Mouse (Mus musculus) stomach, postnatal 0 days (tissue): ENCODE measurements around the gene Sdk2. TPM values are rescaled to one million over a fixed set of nuclear protein-coding genes. Genes with fewer than 3 reads are reported as not detected.
A peak's percentile ranks its signal among the peaks of the same experiment; 100 is the strongest.

Experiments used
- ATAC-seq: fragments of 200-750 bp; cut with Nextera tagmentation; 2 replicates; pipeline ENCODE4 v1.8.0; 2017; ENCODE audit not compliant: low FRiP score, low TSS enrichment
- DNase-seq: peaks from one replicate; pipeline ENCODE4 v3.0.0-alpha.2; 2016; ENCODE audit warnings: low spot score
- H3K27ac ChIP-seq: fragments of 300-500 bp; sonication (generic); replicated peaks from 2 replicates; pipeline ENCODE4 v1.5.1; 2014; ENCODE audit warnings: mild to moderate bottlenecking, control low read depth
- H3K27me3 ChIP-seq: fragments of 300-500 bp; sonication (generic); 2 replicates; pipeline ENCODE4 v1.6.1; 2014; ENCODE audit warnings: low read length; ENCODE audit not compliant: control insufficient read depth, insufficient read depth
- H3K36me3 ChIP-seq: fragments of 300-500 bp; sonication (generic); 2 replicates; pipeline ENCODE4 v1.6.1; 2014; ENCODE audit warnings: low read length, mixed read lengths; ENCODE audit not compliant: control insufficient read depth, insufficient read depth
- H3K4me1 ChIP-seq: fragments of 300-500 bp; sonication (generic); replicated peaks from 2 replicates; pipeline ENCODE4 v1.6.1; 2014; ENCODE audit warnings: antibody characterized with exemption; ENCODE audit not compliant: control insufficient read depth, insufficient read depth
- H3K4me2 ChIP-seq: fragments of 300-500 bp; sonication (generic); replicated peaks from 2 replicates; pipeline ENCODE4 v1.6.1; 2014; ENCODE audit warnings: low read depth, mild to moderate bottlenecking, control low read depth, moderate library complexity
- H3K4me3 ChIP-seq: fragments of 300-500 bp; sonication (generic); 2 replicates; pipeline ENCODE4 v1.5.1; 2014; ENCODE audit warnings: low read depth, low read length, control low read depth
- H3K9ac ChIP-seq: fragments of 300-500 bp; sonication (generic); 2 replicates; pipeline ENCODE4 v1.6.1; 2014; ENCODE audit warnings: mild to moderate bottlenecking, low read length, control low read depth, mixed read lengths
- H3K9me3 ChIP-seq: fragments of 300-500 bp; sonication (generic); 2 replicates; pipeline ENCODE4 v1.6.1; 2016; ENCODE audit warnings: low read length; ENCODE audit not compliant: control insufficient read depth
- CTCF ChIP-seq: IDR thresholded peaks from 2 replicates; pipeline ENCODE4 v1.5.1; 2016; ENCODE audit warnings: antibody characterized with exemption, low read depth, mild to moderate bottlenecking, moderate library complexity
- EP300 ChIP-seq: optimal IDR thresholded peaks from 2 replicates; pipeline ENCODE3; 2016; ENCODE audit warnings: antibody characterized with exemption
- WGBS: fragments of 180-500 bp; shearing (Covaris S2); extraction: QIAGEN DNeasy Blood & Tissue Kit; methylation state at CpG from one replicate; pipeline ENCODE4 v1.1.7; 2014; 5-methylcytosine and 5-hydroxymethylcytosine counted together
- polyA plus RNA-seq: library from polyadenylated mRNA; unstranded; fragments of >200 nt; fragmentation: Nextera tagmentation; extraction: Ambion mirVana; gene quantifications from 2 replicates; pipeline ENCODE4 v1.2.1, GENCODE M21; 2015

The Sdk2 gene
- polyA plus RNA-seq, 1 experiment from 2014 or later, result 0.45 TPM

DNA sequence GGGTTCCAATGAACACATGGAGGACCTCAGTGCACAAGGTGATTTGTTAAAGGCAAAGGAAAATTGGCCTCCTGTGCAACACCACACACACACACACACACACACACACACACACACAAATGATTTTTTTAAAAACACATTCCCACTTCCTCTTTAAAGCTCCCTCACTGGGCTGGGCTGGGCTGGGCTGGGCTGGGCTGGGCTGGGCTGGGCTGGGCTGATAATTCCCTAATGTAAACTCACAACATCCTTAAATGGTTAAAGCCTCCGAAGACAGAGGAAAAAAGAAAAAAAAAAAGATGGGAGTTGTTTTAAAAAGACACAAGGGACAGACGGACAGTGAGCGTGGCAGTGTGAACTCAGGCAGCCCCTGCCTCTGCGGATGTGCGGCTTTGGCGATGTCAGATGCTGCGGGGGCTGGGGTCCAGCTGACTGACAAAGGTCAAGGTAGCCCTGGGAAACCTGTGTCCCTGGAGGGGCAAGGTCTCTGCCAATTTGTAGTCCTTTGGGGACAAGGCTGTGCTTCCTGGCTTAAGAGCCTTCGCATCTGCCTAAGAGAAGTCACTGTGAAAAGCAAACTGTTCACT lies 288.9 kb downstream of the Sdk2 start:
- Histone ChIP-seq H3K27me3 (no peaks in the 10 kb centered on the region), H3K4me2 (no peak overlapping the region), H3K9ac (no peak overlapping the region; the same call in 1 of the 2 replicates), H3K36me3 (no peaks in the 10 kb centered on the region), H3K4me1 (peaks cover 9% of the 10 kb centered on the region), H3K9me3 (no peaks in the 10 kb centered on the region), H3K27ac (peak overlapping the region; percentile 45; the same call in 1 of the 2 replicates), H3K4me3 (no peak overlapping the region)
- WGBS, result 41% methylated on average over 8 of the region's 8 CpGs
- DNase-seq, result peak; percentile 54
- TF ChIP-seq EP300 (no peak), CTCF (no peak)
- ATAC-seq, result peak; percentile 74

DNA sequence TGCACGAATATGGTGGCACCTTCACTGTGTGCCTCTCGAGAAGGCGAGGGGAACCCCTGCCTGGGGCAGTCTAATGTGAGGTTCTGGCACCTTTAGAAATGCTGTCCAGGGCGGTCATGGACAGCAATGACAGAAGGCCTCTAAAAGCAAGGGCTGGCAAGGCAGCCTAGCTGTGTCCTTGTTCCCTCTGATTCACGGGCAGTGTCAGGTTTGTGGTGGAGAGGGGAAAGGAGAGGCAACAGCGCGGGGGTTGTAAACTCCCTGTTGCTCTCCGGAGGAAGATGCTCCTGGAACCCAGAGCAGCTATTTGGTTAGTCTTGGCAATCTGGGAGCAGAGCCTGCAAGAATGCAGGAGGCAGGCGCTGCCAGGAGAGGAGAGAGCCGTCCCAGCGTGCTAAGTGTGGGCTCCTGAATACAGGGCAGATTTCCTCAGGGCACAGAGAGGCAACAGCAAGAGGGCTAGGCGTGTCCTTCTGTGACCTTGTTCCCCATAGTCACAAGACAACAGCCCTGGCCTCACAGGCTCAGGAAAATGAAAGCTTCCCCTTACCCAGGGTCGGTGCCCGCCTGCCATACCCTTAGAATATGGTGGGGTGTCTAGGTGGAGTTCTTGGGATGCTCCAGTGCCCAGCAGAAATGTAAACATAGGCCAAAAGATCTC lies 289.9 kb downstream of the Sdk2 start:
- TF ChIP-seq CTCF (no peak), EP300 (no peak)
- Histone ChIP-seq H3K36me3 (no peaks in the 10 kb centered on the region), H3K4me2 (no peak overlapping the region), H3K27me3 (no peaks in the 10 kb centered on the region), H3K9me3 (no peaks in the 10 kb centered on the region), H3K4me1 (peaks cover 9% of the 10 kb centered on the region), H3K9ac (no peak overlapping the region), H3K27ac (no peak overlapping the region), H3K4me3 (no peak overlapping the region)
- 66% methylated on average over 14 of the region's 14 CpGs for WGBS
- no peak for DNase-seq
- no peak for ATAC-seq

DNA sequence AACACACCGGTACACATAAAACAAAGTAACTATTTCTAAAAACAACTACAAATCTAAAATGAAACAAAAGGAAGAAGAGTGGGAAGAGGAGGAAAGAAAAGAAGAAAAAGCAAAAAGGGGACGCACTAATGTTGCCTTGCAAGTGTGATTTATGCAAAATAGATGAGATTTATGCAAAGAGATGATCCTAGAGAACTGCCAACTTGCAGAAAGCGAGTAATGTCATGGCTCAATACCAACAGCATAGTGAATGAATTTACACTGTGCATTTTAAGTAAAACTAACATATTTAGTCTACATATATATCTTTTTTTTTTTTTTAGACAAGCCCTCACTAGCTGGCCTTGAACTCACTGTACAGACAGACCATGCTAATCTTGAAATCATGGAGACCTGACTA lies 292.1 kb downstream of the Sdk2 start:
- Histone ChIP-seq H3K27me3 (no peaks in the 10 kb centered on the region), H3K36me3 (no peaks in the 10 kb centered on the region), H3K27ac (no peak overlapping the region), H3K4me3 (no peak overlapping the region), H3K4me2 (no peak overlapping the region), H3K9me3 (no peaks in the 10 kb centered on the region), H3K4me1 (peaks cover 9% of the 10 kb centered on the region), H3K9ac (no peak overlapping the region)
- DNase-seq (no peak), ATAC-seq (no peak)
- 90% methylated on average over 3 of the region's 3 CpGs for WGBS
- no peak for TF ChIP-seq CTCF
- TF ChIP-seq EP300, result no peak

DNA sequence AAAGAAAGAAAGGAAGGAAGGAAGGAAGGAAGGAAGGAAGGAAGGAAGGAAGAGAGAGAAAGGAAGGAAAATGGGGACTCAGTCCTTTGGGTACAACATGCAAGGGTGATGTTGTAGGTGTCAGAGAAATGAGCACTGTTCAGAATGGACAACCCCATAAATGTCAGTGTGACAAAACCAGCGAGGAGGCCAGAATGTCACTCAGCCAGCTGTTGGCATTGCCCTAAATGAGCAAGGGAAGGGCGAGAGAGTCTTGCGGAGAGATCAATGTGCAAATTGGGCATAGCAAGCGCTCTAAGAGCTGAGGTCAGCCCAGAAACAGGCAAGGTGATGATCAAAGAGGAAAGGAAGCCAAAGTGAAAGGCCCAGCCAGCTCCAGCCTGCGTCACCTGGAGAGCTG lies 293.7 kb downstream of the Sdk2 start:
- Histone ChIP-seq H3K27ac (no peak overlapping the region), H3K4me2 (no peak overlapping the region), H3K27me3 (no peaks in the 10 kb centered on the region), H3K4me3 (no peak overlapping the region), H3K36me3 (no peaks in the 10 kb centered on the region), H3K4me1 (peaks cover 5% of the 10 kb centered on the region; the same call in 1 of the 2 replicates), H3K9me3 (no peaks in the 10 kb centered on the region), H3K9ac (no peak overlapping the region)
- TF ChIP-seq EP300, result no peak
- no peak for TF ChIP-seq CTCF
- ATAC-seq (no peak), DNase-seq (no peak)
- WGBS, result 91% methylated on average over 5 of the region's 5 CpGs

DNA sequence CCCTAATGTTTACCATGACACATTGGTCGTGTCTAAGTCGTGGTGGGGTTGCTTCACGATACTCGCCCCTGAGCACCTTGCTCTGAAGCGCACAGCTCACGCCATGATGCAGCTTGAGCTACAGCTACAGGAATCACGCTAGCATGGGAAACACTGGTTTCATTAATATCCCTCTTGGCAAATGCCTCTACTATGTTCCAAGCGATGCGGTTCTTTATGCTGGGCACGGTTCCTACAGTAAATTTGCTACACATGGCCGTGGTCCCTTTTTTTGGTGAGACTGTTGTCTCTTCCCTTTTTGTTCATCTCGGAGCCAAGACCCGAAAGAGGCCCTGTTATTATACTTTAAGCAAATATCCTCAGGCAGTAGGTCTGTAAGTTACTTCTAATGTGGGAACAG lies 295.7 kb downstream of the Sdk2 start:
- WGBS, result 75% methylated on average over 13 of the region's 13 CpGs
- DNase-seq, result no peak
- no peak for ATAC-seq
- no peak overlapping the region for H3K4me2 ChIP-seq
- H3K9ac ChIP-seq, result no peak overlapping the region
- no peaks in the 10 kb centered on the region for H3K27me3 ChIP-seq
- H3K27ac ChIP-seq, result no peak overlapping the region
- H3K4me1 ChIP-seq, result peaks cover 11% of the 10 kb centered on the region
- no peaks in the 10 kb centered on the region for H3K36me3 ChIP-seq
- no peak overlapping the region for H3K4me3 ChIP-seq
- H3K9me3 ChIP-seq, result no peaks in the 10 kb centered on the region
- no peak for TF ChIP-seq CTCF
- no peak for TF ChIP-seq EP300

DNA sequence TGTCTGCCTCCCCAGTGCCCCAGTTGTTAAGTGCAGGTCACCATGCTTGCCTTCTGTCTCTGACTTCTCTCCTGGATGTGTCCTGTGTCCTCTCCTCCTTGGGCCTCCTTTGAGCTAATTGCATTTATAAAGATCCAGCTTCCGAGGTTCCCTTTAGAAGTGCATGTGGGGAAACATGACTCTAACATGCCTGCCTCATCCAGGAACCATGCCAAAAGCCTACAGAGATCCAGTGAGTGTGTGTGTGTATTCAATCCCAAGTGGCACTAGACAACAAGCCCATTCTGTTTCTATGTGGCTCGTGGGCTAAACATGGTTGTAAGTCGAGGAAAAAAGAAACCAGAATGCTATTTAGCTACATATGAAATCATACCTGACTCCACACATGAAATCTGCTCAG lies 298.5 kb downstream of the Sdk2 start:
- peaks cover 13% of the 10 kb centered on the region for H3K4me1 ChIP-seq
- TF ChIP-seq EP300 (no peak), CTCF (no peak)
- ATAC-seq (no peak), DNase-seq (no peak)
- no peaks in the 10 kb centered on the region for H3K9me3 ChIP-seq
- H3K27ac ChIP-seq, result no peak overlapping the region
- no peaks in the 10 kb centered on the region for H3K27me3 ChIP-seq
- no peak overlapping the region for H3K4me3 ChIP-seq
- no peak overlapping the region for H3K4me2 ChIP-seq
- H3K36me3 ChIP-seq, result no peaks in the 10 kb centered on the region
- WGBS, result 49% methylated on average over 3 of the region's 3 CpGs
- H3K9ac ChIP-seq, result no peak overlapping the region
